Mouse (Mus musculus) heart, adult 9 months (tissue): Measurements from ENCODE around the gene Gm10553.
"Not testable (repeated sequence)": the region's sequence is repeated elsewhere in the genome, so short reads cannot be mapped to it uniquely, and the experiment has no call there.

Experiments used
- DNase-seq, 2 experiments: peaks; one replicate each; pipeline ENCODE4 v3.0.0; 2022; ENCODE audit warnings: low spot score in 2 of 2

Gene Gm10553

GRCm38 (mm10) chr1:85099864-85100263 lies at the start of gene Gm10553:
Gene Gm10553, plus strand, starts transcription at chr1:85100164.
- not testable (repeated sequence) for DNase-seq

DNA sequence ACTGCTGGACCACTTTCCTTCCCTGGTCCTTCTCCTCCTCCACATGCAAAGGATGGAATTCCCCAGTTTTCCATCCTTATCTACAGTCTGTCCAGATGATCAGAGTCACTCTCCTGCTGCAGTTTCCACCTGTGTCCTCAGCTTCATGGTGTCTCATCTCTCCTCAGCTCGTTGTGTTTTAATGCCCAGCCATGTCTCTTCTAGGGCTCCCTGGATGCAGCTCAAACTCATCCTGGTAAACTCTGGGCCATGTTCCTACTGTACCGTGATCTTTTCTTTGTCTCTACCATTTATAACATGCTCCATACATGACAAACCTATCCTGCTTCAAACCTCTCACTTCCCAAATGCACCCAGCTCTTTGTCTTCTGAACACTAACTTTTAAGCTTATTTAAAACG lies 28.3 kb upstream of the Gm10553 start:
- DNase-seq, result not testable (repeated sequence)

DNA sequence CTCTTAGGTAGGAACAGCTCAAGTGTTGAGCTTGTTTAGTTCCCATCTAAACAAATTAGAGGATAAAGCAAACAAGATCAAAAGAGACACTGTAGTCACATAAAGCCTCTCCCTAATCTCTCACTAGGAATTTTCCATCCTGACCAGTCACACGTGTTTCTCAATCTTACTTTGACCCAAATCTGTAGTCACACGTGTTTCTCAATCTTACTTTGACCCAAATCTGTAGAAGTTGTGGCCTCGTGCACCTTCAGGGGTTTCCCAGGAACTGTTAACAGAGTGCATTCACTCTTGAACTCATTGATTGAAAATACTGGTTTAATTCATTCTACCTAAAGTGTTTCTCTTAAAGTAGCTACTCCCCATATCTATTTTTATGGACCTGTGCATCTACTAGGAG lies 26.9 kb upstream of the Gm10553 start:
- not testable (repeated sequence) for DNase-seq

- DNase-seq, result not testable (repeated sequence)
Observed at GRCm38 (mm10) chr1:85084803-85085202, 15.2 kb upstream of the Gm10553 start.

- DNase-seq, result not testable (repeated sequence)
Observed at GRCm38 (mm10) chr1:85086211-85086610, 13.8 kb upstream of the Gm10553 start.

GRCm38 (mm10) chr1:85092169-85092568 lies 7.8 kb upstream of the Gm10553 start:
- not testable (repeated sequence) for DNase-seq

DNA sequence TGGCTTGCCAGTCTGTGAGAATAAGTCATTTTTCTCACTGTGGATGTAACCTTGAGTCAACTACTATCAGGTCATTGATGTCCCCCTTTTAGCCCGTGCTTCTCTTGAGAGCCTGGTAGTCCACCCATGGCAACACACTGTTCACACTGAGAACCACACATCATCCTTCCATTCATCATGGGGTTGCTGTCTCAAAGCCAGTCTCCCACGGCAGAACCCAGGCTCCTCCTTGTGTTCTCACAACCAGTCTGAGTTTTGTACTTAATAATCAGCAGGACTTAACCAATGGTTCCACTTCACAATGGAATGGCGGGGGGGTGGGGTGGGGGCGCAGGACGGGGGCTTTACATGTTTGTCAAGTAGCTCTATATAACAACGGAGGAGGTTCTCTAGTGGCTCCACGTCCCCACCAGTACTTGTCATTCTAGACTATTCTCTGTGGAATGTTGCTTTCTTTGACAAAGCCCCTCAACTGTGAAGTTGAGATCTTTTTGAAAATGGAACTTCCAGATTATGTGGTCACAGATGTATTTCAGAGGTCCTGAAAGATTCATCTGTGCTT lies 6.9 kb upstream of the Gm10553 start:
- DNase-seq, result not testable (repeated sequence)

DNA sequence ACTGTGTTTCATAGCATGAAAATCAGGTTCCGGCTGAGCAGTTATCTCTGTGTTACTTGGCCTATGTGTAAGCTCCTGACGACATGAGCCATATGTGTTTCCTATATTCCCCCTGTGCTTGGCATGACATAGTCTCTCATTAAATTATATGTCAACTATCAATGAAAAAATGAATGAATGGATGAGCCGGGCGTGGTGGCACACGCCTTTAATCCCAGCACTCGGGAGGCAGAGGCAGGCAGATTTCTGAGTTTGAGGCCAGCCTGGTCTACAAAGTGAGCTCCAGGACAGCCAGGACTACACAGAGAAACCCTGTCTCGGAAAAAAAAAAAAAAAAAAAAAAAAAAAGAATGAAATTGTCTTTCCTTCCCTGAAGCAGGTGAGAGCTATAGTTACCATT lies 883 bp upstream of the Gm10553 start:
- DNase-seq, result not testable (repeated sequence)

DNA sequence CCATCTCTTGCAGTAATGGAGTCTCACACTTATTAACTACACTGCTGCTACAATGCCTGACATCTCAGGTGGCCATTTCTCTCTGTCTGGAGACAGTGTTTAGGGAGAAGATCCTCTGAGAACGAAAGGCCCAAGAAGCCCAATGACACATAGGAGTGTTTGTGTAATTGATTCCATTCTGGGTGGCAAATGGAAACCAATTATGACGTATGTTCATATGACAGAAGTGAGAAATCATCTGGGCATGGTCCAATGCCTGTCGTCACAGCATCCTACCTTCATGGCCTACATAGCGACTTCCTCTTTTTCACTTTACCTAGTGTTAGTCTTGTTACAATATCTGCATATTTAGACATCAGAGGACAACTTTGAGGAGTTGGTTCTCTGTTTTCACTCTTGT lies 1.8 kb downstream of the Gm10553 start:
- DNase-seq, result not testable (repeated sequence)

DNA sequence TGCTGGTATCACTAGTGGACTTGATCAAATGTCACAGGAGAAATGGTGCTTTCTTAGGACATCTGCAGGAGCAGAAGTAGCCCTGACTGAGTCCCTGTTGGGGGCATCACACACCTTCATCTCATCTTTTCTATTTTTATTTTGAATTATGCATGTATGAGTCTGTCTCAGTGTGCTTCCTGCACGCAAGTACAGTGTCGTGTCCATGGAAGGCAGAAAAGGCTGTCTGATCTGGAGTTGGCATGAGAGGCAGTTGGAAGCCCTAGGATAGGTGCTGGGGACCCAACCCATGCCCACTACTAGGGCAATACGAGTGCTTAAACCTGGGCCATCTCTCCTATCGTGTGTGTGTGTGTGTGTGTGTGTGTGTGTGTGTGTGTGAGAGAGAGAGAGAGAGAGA lies 5.4 kb downstream of the Gm10553 start:
- DNase-seq, result not testable (repeated sequence)

- DNase-seq, result not testable (repeated sequence)
Observed at GRCm38 (mm10) chr1:85106013-85106412, 6.0 kb downstream of the Gm10553 start.

DNA sequence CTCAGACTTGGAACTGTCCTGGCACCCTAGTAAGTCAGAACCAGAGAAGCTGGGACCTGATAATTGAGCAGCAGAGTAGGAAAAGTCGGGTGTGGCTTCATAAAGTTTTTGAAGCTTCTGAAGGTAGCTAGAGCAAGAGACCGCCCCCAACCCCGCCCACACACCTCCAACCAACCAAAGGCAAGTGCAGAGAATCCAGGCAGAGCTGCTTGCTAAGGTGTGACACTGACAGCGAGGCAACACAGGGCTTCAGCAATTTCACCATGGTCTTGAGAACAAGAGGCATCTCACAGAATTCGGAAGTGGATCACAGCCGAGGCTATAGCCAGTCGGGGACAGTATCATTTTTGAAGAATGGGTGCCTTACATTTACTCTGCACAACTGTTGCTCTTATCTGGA lies 9.8 kb downstream of the Gm10553 start, which contains the start of gene A530032D15Rik:
Gene A530032D15Rik (minus strand): TSS at position 101 of the 400 bp plus-strand sequence.
- not testable (repeated sequence) for DNase-seq

GRCm38 (mm10) chr1:85110876-85111275 lies 10.9 kb downstream of the Gm10553 start:
- not testable (repeated sequence) for DNase-seq

DNA sequence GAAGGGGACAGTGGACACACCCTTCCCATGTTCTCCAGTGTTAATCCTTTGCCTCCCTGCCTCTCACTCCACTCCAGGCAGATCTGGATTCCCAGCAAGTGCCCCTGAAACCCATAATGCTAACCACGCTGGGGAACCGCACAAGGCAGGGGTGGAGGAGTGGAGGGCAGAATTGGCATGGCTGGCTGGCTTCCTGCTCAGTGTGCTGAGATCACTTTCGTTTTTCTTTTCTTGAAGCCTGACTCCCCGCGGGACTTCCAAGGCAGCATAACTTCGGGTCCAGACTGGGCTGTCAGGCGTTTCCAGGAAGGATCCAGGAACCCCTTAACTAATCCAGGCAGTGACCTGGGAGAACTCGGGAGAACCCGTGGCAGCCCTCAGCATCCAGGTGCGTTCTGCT lies 11.6 kb downstream of the Gm10553 start:
- not testable (repeated sequence) for DNase-seq

- DNase-seq, result not testable (repeated sequence)
Observed at GRCm38 (mm10) chr1:85112266-85112665, 12.3 kb downstream of the Gm10553 start.

- DNase-seq, result not testable (repeated sequence)
Observed at GRCm38 (mm10) chr1:85112889-85113288, 12.9 kb downstream of the Gm10553 start.

DNA sequence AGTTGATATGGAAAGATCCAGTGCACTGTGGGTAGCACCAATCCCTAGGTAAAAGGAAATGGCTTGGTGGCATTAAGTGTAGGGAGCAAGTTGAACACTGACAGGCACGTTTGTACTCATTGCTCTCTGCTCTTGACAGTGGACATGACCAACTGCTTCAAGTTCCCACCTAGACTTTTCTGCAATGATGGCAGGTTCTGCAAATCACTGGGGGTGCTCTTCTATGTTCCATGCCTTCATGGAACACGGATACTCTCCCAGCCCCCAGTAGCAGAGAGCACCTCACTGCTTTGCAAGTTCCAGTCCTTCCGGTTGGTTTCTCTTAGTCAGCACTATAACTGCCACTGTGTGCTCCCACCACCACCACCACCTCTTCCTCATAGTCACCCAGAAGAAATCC lies 14.1 kb downstream of the Gm10553 start:
- DNase-seq, result not testable (repeated sequence)

GRCm38 (mm10) chr1:85114666-85115402 lies 14.9 kb downstream of the Gm10553 start:
- DNase-seq, result not testable (repeated sequence)

GRCm38 (mm10) chr1:85117537-85117936 lies 17.6 kb downstream of the Gm10553 start:
- DNase-seq, result not testable (repeated sequence)

DNA sequence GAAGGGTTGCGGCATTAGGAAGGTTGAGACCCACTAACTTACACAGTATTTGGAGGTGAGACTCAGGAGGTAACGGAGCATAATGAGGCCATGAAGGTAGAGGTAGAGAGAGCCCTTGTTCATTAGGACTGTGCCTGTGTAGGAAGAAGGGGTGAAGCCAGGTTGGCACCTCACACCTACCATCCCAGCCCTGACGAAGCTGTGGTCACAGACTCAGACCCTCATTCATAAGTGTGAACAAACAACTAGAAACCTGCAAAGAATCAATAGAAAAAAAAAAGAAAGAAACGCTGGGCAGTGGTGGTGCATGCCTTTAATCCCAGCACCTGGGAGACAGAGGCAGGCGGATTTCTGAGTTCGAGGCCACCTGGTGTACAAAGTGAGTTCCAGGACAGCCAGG lies 18.4 kb downstream of the Gm10553 start:
- DNase-seq, result not testable (repeated sequence)

- not testable (repeated sequence) for DNase-seq
Observed at GRCm38 (mm10) chr1:85121841-85122240, 21.9 kb downstream of the Gm10553 start.

DNA sequence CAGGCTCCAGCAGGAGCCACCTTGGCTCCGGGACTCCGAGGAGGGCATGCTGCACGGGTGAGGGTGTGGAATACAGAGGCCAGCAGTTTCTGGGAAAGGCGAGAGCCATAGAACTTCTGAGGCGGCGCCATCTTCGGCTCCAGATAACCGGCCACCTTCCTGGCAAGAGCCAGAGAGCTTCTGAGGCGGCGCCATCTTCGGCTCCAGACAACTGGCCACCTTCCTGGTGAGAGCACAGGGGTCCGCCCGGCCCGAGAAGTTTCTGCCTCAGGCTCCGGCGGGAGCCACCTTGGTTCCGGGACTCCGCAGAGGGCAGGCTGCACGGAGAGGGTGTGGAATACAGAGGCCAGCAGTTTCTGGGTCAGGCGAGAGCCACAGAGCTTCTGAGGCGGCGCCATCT lies 33.7 kb downstream of the Gm10553 start:
- DNase-seq, result not testable (repeated sequence)
